9 mouse cellular contexts compared by ENCODE assay signal in genomic region chr11:97622440-97622839, GRCm38 (mm10). TPM values are rescaled to one million over a fixed set of nuclear protein-coding genes. Genes with fewer than 3 reads are reported as not detected.
DNase-seq lines count a peak whose midpoint lies in the region; ATAC-seq and TF ChIP-seq lines count a peak whose summit lies in the region.
"Had no signal": no experiment of that assay in that cellular context is flagged by ENCODE, and none has a peak within 500 bp of the region (broad histone marks: within the 10 kb centered on the region; RNA-seq: fewer than 3 reads in every experiment).

No protein-coding gene starts in this region.

- DNase-seq in heart, adult 11 months: peak; percentile 93
- DNase-seq in adrenal gland, postnatal 36 days: peak; percentile 64 to 68
- DNase-seq in layer of hippocampus, postnatal 36 days: peak; percentile 64 to 79
- peak; percentile 97 for DNase-seq in midbrain, embryonic 11.5 days (ENCODE audit: low spot score, missing footprints)

- TF ChIP-seq POLR2A in embryonic fibroblast, embryonic 13.5 days (IDR thresholded peaks at IDR 0.05; ENCODE audit: low read depth, low read length): no peak
- no peak for TF ChIP-seq POLR2A in small intestine, adult 2 months (IDR thresholded peaks at IDR 0.05; ENCODE audit: low read depth, low read length)

- no peak overlapping the region for H3K27ac ChIP-seq in heart, embryonic 11.5 days (ENCODE audit: low read depth, low read length)
- H3K27ac ChIP-seq in embryonic fibroblast, embryonic 13.5 days (ENCODE audit: insufficient read depth, low read length): no peak overlapping the region
- H3K27ac ChIP-seq in midbrain, embryonic 11.5 days (ENCODE audit: low read depth, low read length): no peak overlapping the region
- no peak overlapping the region for H3K27ac ChIP-seq in small intestine, adult 2 months (ENCODE audit: insufficient read depth, low read depth, low read length)

- no peak overlapping the region for H3K4me3 ChIP-seq in heart, embryonic 11.5 days (ENCODE audit: low read depth, low read length)
- no peak overlapping the region for H3K4me3 ChIP-seq in embryonic fibroblast, embryonic 13.5 days (ENCODE audit: insufficient read depth, low read length)
- H3K4me3 ChIP-seq in midbrain, embryonic 11.5 days (ENCODE audit: low read depth, low read length): no peak overlapping the region
- H3K4me3 ChIP-seq in small intestine, adult 2 months (ENCODE audit: low read depth, low read length): no peak overlapping the region

- H3K9me3 ChIP-seq in heart, embryonic 11.5 days (replicated peaks; ENCODE audit: control insufficient read depth, low read length): no peaks in the 10 kb centered on the region
- no peaks in the 10 kb centered on the region for H3K9me3 ChIP-seq in midbrain, embryonic 11.5 days (ENCODE audit: control insufficient read depth, low read length)

- H3K9ac ChIP-seq in heart, embryonic 11.5 days (ENCODE audit: low read depth, low read length): no peak overlapping the region
- H3K9ac ChIP-seq in midbrain, embryonic 11.5 days (ENCODE audit: low read length): no peak overlapping the region

- TF ChIP-seq CTCF in embryonic fibroblast, embryonic 13.5 days (IDR thresholded peaks at IDR 0.05; ENCODE audit: borderline replicate concordance, insufficient read depth, low read length): peak; percentile 79
- TF ChIP-seq CTCF in small intestine, adult 2 months (IDR thresholded peaks at IDR 0.05; ENCODE audit: extremely low read depth, insufficient read length, insufficient replicate concordance, low read depth, low read length): peak; percentile 90; the same call in 1 of the 2 replicates

- H3K4me1 ChIP-seq in heart, embryonic 11.5 days (ENCODE audit: control insufficient read depth, insufficient read depth, low read length): peaks cover 3% of the 10 kb centered on the region; the same call in 1 of the 2 replicates
- H3K4me1 ChIP-seq in embryonic fibroblast, embryonic 13.5 days (ENCODE audit: control insufficient read depth, insufficient read depth, low read length): no peaks in the 10 kb centered on the region
- H3K4me1 ChIP-seq in midbrain, embryonic 11.5 days (ENCODE audit: control insufficient read depth, insufficient read depth, low read length): peaks cover 16% of the 10 kb centered on the region
- 0 out of 2 replicates have a peak, but pooled peaks cover 3% of the 10 kb centered on the region for H3K4me1 ChIP-seq in small intestine, adult 2 months (ENCODE audit: control insufficient read depth, insufficient read depth, insufficient read length, low read length)

- no peak overlapping the region for H3K4me2 ChIP-seq in heart, embryonic 11.5 days
- H3K4me2 ChIP-seq in midbrain, embryonic 11.5 days: no peak overlapping the region

- H3K27me3 ChIP-seq in heart, embryonic 11.5 days (ENCODE audit: control insufficient read depth, insufficient read depth, low read length): peaks cover 51% of the 10 kb centered on the region
- H3K27me3 ChIP-seq in midbrain, embryonic 11.5 days (ENCODE audit: control insufficient read depth, insufficient read depth, low read length): peaks cover 15% of the 10 kb centered on the region
- H3K27me3 ChIP-seq in small intestine, adult 2 months (ENCODE audit: control insufficient read depth, insufficient read depth, low read length): peaks cover 18% of the 10 kb centered on the region

- 3% methylated on average over 6 of the region's 6 CpGs for WGBS in heart, embryonic 11.5 days (ENCODE audit: insufficient replicate concordance)
- 4% methylated on average over 6 of the region's 6 CpGs for WGBS in midbrain, embryonic 11.5 days
- WGBS in small intestine, adult 2 months: 2% methylated on average over 6 of the region's 6 CpGs

- H3K36me3 ChIP-seq in heart, embryonic 11.5 days (ENCODE audit: control insufficient read depth, insufficient read depth, low read length): no peaks in the 10 kb centered on the region
- no peaks in the 10 kb centered on the region for H3K36me3 ChIP-seq in midbrain, embryonic 11.5 days (ENCODE audit: control insufficient read depth, insufficient read depth, low read length)
- no peaks in the 10 kb centered on the region for H3K36me3 ChIP-seq in small intestine, adult 2 months (ENCODE audit: control insufficient read depth, insufficient read depth, low read length)

- no peak for ATAC-seq in heart, embryonic 11.5 days (replicated peaks; ENCODE audit: insufficient number of reproducible peaks, low FRiP score, low TSS enrichment)
- peak; percentile 75 to 78 for ATAC-seq in hematopoietic stem cell, adult 5-6 weeks (replicated peaks in 1 of 2; ENCODE audit: insufficient read depth in 1 of 2, low FRiP score in 2 of 2, low TSS enrichment in 1 of 2, low read depth in 1 of 2, poor library complexity in 2 of 2, severe bottlenecking in 2 of 2)
- 0 out of 2 replicates have a peak, but pooled peaks have one; percentile 7 for ATAC-seq in midbrain, embryonic 11.5 days (ENCODE audit: low FRiP score)

RNA-seq across cellular contexts. Expression of gene Epop, which starts 7.1 kb away (rescaled TPM):
- polyA plus RNA-seq in heart, embryonic 11.5 days (2014; fragmentation: Nextera tagmentation; extraction: Ambion mirVana): 1.4 and 1.5 TPM in 2 replicates
- 1 to 10 TPM; 4.9 to 5.8 TPM for total RNA-seq in adrenal gland, postnatal 36 days (2021)
- polyA plus RNA-seq in embryonic fibroblast, embryonic 13.5 days (2011; ENCODE audit: insufficient read length, low read depth, missing spikeins): 1.4 and 2.1 TPM in 2 replicates
- total RNA-seq in hematopoietic stem cell, adult 5-6 weeks (2017): 2.1 and 2.2 TPM in 2 replicates
- total RNA-seq in layer of hippocampus, postnatal 36 days (2021): 10 to 100 TPM; 33.6 to 34.2 TPM
- polyA plus RNA-seq in midbrain, embryonic 11.5 days (2014; fragmentation: Nextera tagmentation; extraction: Ambion mirVana): 7.0 and 12.0 TPM in 2 replicates
- 2.1 and 3.8 TPM in 2 replicates for polyA plus RNA-seq in small intestine, adult 2 months (2012; rRNA removed)

RNA-seq across cellular contexts. Expression of gene Mllt6, which starts 40.8 kb away (rescaled TPM):
- polyA plus RNA-seq in heart, embryonic 11.5 days (2014; fragmentation: Nextera tagmentation; extraction: Ambion mirVana): 2.9 and 3.3 TPM in 2 replicates
- 10 to 100 TPM; 38.6 to 41.5 TPM for total RNA-seq in adrenal gland, postnatal 36 days (2021)
- polyA plus RNA-seq in embryonic fibroblast, embryonic 13.5 days (2011; ENCODE audit: insufficient read length, low read depth, missing spikeins): 16.2 and 18.0 TPM in 2 replicates
- total RNA-seq in hematopoietic stem cell, adult 5-6 weeks (2017): 16.5 and 19.5 TPM in 2 replicates
- 100 to 1,000 TPM; 105 to 110 TPM for total RNA-seq in layer of hippocampus, postnatal 36 days (2021)
- polyA plus RNA-seq in midbrain, embryonic 11.5 days (2014; fragmentation: Nextera tagmentation; extraction: Ambion mirVana): 3.5 and 4.3 TPM in 2 replicates
- 18.4 and 38.6 TPM in 2 replicates for polyA plus RNA-seq in small intestine, adult 2 months (2012; rRNA removed)

RNA-seq across cellular contexts. Expression of gene Srcin1, which starts 46.5 kb away (rescaled TPM):
- 0.06 and 0.23 TPM in 2 replicates for polyA plus RNA-seq in heart, embryonic 11.5 days (2014; fragmentation: Nextera tagmentation; extraction: Ambion mirVana)
- total RNA-seq in adrenal gland, postnatal 36 days (2021): 10 to 100 TPM in 1 of 2 experiments, 1 to 10 TPM in 1; 6.8 to 14.5 TPM
- polyA plus RNA-seq in embryonic fibroblast, embryonic 13.5 days (2011; ENCODE audit: insufficient read length, low read depth, missing spikeins): 0.18 TPM in 1 of 2 replicates, not detected in the other
- not detected in 2 replicates for total RNA-seq in hematopoietic stem cell, adult 5-6 weeks (2017)
- total RNA-seq in layer of hippocampus, postnatal 36 days (2021): 100 to 1,000 TPM; 230 to 247 TPM
- polyA plus RNA-seq in midbrain, embryonic 11.5 days (2014; fragmentation: Nextera tagmentation; extraction: Ambion mirVana): 1.7 and 2.2 TPM in 2 replicates
- 0.43 and 0.53 TPM in 2 replicates for polyA plus RNA-seq in small intestine, adult 2 months (2012; rRNA removed)
- polyA plus RNA-seq: liver, embryonic 16.5 days had no signal
